Mouse (Mus musculus) cerebellum, postnatal 25 days (tissue): ENCODE data around the gene Tmem178b.

Source experiments
- DNase-seq, 2 experiments: peaks; one replicate each; pipeline ENCODE4 v3.0.0; 2021; ENCODE audit warnings: mixed read lengths in 2 of 2

Gene Tmem178b

GRCm38 (mm10) chr6:40098498-40098897, 225.4 kb downstream of the Tmem178b start:
- no peak for DNase-seq

GRCm38 (mm10) chr6:40101785-40102184, 228.7 kb downstream of the Tmem178b start:
- DNase-seq = no peak

- DNase-seq = peak; percentile 51 to 71
These were observed 229.8 kb downstream of the Tmem178b start for GRCm38 (mm10) chr6:40102863-40103262.

- DNase-seq = no peak
These were observed 237.0 kb downstream of the Tmem178b start for GRCm38 (mm10) chr6:40110029-40110428.

DNA sequence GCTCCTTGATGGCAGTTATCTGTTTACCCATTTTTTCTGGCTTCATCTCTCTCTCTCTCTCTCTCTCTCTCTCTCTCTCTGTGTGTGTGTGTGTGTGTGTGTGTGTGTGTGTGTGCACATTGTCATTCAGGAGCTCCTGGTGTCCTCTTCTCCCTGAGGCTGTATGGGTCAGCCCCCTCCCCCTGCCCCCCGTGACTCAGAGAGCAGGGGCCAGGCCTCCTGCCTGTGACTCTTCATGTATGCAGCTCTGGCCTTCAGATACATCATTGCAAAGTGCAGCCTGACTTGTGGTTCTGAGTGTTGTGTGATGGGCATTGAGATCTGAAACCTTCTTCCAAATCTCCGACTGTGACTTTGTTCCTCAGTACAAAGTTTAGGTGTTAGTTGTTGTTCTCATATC, 237.7 kb downstream of the Tmem178b start:
- DNase-seq = no peak

GRCm38 (mm10) chr6:40112488-40112887, 239.4 kb downstream of the Tmem178b start:
- no peak for DNase-seq

DNA sequence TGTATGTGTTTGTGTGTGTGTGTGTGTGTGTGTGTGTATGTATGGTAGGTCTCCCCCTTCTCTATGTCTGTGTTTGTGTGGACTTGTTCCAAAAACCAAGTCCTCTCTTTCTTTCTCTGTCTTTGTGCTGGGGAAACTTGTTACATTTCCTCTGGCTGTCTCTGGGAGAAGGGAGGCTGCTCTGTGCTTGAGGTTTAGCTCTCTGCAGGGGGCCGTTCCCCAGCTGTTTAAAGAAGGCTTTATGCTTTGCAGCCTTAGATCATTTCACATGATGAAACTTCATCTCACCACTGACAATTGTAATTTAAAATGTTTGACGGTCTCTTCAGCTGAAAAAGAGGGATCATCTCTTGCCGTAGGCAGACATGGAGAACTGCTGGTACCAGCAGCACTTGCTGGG, 243.2 kb downstream of the Tmem178b start:
- DNase-seq = no peak

DNA sequence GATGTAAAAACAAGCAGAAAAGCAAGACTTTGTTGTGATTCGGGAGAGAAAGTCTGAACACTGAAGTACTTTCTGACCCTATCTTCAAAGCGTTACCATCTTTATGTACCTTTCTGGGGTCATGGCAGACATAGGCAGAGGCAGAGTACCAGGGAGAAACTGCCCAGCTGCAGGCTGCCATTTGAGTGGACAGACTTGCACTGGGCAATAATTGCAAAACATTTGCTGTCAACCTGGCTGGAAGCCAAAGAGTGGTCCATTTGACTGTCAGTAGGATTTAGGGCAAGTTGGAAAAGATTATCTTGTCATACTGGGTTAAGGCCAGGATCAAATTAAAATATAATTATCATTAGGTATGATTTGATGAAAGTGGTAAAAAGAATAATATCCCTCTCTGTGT, 247.1 kb downstream of the Tmem178b start:
- DNase-seq = no peak

- DNase-seq = no peak
These were observed 248.4 kb downstream of the Tmem178b start for GRCm38 (mm10) chr6:40121494-40121893.

GRCm38 (mm10) chr6:40123070-40123690, 250.1 kb downstream of the Tmem178b start:
- peak; percentile 71 to 83 for DNase-seq

DNA sequence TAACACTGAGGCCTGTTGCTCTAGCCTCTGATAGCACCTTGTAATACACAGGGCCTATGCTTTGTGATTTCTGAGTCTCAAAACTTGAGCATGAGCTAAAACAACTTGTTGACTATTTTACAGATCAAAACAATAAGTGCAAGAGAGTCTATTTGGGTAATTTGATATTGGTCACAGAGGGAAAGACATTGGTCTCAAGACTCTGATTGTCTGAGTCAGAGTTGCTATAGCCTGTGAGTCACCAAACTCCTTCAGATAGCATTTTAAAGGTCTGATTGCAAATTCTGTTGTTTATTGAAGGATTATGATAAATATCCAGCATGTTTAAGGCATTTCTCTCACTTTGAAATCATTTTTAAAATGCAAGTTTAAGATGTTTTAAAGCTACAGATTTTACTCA, 250.9 kb downstream of the Tmem178b start:
- DNase-seq = no peak

DNA sequence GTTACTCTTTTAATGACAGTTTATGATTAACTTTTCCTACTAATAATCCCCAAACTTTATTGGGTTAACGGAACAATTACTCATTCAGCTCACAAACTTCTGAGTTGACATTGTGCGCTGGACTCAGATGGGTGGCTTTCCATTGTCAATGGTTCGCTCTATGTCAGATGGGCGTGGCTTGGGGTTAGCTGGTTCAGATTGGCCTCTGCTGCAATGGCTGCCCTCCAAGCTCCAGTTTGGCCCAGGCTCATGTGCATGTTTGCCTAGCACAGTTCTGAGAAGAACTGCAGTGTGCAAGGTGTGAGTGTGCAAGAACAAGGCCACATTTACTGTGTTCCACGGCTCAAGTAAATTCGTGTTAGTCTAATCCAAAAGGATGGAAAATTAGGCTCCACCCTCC, 255.6 kb downstream of the Tmem178b start:
- no peak for DNase-seq

GRCm38 (mm10) chr6:40131936-40132335, 258.9 kb downstream of the Tmem178b start:
- no peak for DNase-seq

DNA sequence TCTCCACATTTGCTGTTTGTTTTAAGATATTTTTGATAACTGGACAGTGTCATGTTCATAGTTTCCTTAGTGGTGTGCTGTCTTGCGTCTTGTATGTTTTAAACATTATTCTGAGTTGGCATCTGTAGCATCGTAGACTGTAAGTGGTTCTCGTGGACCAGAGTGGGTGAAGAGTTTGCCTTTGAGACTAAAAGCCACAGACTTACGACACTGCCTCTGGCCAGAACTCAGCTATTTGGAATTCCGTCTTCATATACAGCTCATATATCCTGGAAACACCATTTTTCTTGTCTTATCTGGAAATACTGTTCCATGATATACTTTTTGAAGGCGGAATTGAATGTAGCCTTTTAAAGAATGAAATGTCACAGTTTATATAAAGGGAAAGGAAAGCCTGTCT, 260.4 kb downstream of the Tmem178b start:
- no peak for DNase-seq

DNA sequence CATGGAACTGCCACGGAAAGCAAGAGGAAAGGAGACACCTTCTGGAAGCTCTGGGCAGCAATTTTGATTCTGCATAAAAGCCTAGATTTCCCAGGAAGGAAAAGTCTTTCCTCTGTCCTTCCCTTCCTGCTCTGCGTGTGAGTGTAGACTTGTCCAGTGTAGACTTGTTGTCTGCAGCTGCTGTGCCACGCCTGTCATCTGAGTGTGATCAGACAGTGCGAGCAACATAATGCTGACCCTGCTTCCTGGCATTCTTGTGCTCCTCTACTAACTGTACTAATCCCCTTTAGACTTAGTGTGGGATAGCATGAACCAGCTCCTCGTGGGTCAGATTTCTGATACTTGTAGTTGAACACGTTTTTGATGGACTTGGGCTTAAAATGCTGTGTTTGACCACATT, 262.6 kb downstream of the Tmem178b start:
- DNase-seq = no peak

GRCm38 (mm10) chr6:40137346-40137745, 264.3 kb downstream of the Tmem178b start:
- DNase-seq = peak in 1 of 2 experiments; percentile 27

GRCm38 (mm10) chr6:40137831-40138520, 264.9 kb downstream of the Tmem178b start:
- no peak for DNase-seq

DNA sequence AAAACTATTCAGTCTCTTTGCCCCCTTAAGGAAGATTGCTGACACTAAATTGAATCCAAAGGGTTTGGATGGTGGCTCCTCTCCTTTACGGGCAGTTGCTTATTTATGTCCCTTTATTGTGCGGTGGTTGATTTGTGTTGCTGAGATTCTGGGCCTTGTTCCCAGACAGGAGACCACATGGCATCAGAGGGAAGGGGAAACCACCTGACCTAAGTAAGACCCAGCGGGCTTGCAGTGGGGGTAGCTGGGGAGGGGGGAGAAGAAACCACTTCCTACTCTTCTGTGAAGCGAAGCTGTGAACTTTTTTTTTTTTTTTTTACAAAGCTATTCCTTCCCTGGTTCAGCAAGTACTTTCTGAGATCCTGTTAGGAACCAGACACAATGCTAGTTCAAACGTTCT, 269.5 kb downstream of the Tmem178b start:
- peak in 1 of 2 experiments; percentile 33 for DNase-seq

DNA sequence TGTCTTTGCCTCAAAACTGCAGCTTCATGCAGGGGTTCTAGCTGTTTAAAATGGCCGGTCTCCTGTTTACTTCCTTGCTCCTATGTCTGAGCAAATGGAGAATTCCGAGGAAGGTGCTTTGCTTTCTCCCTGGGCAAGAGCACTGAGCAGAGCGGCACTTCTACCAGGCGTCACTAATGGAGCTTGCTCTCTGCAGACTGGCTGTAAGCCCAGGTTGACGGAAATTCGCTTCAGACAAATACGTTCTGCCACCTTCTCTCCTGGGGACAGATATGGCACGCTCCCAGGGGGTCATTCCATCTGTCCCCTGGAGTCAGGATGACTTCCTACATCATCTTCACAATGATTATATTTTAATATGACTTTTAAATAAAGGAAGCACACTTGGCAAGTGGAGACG, 271.3 kb downstream of the Tmem178b start:
- DNase-seq = peak; percentile 66 to 72

DNA sequence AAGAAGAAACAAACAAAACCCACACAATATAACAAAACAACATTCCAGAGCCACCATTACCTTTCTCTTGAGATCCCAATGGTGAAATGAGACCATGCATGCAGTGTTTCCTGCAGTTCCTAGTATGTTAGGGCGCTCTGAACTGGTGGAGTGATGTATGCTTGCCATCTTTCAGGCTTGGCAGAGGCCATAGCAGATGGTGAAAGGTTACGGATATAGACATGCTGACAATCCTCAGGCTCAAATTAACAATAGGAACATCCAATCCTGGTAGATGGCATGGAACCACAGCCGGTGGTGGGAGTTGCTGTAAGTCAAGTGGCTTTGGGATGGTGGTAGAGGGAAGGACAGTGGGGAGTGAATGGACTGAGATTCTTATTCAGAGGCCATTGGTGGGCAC, 272.5 kb downstream of the Tmem178b start:
- DNase-seq = peak; percentile 28 to 37

DNA sequence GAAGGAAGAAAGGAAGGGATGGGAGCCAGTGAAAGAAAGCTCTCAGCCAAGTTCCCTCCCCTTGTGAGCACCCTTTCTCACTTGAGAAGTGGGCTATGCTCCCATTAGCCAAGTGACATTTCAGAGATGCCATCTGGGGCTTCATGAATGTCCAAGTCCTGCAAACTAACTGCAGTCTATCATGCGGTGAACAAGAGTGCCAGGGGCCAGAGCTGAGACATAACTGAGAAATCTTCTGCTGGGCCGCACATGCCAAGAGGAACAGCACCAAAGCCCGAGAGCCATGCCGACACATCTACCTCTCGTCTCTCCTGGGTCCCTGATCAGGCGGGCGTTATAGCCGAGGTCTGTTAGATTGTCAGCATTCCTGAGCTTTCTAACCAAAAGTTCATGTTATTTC, 279.2 kb downstream of the Tmem178b start:
- DNase-seq = peak; percentile 35 to 53

DNA sequence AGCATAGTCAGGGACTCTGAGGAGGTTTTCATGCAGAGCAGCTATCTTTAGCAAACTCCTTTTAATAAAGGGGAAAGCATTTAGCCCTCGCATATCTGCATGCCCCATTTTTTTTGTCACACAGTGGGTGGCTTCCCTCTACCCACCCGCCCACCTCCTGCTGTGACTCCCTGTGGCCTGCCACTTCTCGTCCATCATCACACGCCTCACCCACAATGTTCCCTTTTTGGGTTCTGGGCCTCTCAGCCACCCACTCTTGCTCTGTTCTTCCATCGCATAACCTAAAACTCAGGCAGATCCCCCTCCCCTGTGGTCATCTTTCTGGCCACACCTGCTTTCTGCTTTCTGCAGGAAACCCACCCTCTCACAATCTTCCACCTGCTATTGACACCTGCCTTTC, 288.3 kb downstream of the Tmem178b start:
- DNase-seq = no peak

DNA sequence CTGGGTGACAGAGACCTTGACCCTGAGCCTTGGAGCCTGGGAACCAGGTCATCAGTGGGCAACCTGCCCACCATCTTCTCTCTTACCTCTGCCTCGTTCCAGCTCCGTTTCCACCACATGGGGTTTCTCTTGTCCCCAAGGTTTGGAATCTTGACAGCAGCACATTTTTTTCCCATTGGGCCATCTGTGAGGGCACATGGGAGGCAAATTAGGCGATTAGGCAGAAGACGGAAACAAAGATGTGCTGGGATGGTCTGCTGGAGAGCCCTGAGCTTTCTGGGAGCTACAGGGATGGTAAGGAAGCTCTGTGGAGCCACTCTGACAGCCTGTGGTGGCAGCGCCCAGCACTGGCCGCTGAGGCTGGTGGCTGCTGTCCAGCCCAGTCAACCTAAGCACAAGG, 300.5 kb downstream of the Tmem178b start:
- DNase-seq = peak; percentile 85 to 87

- no peak for DNase-seq
These were observed 304.8 kb downstream of the Tmem178b start for GRCm38 (mm10) chr6:40177870-40178269.

DNA sequence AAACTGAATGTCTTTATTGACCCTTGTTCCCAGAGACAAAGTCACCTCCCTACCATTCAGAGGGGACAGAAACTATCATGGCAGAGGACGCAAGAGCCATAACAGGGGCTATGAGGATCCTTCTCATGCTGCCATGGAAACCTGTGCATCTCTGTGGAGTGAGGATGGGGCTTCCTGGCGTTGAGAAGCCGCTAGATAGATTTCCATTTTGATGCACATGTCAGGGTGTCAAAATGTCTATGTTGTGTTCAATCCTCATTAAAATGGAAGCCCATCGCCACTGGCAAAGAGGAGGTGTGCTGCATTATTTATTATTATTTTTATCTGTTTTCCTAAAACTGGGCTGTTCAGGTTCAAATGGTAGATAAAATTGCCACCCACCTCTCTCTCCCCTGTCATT, 307.5 kb downstream of the Tmem178b start:
- DNase-seq = no peak
